8 mouse cellular contexts compared by ENCODE assay signal in genomic region chr1:93128710-93129349, GRCm38 (mm10). TPM values are rescaled to one million over a fixed set of nuclear protein-coding genes. Genes with fewer than 3 reads are reported as not detected.
A peak's percentile ranks its signal among the peaks of the same experiment; 100 is the strongest.
DNase-seq lines count a peak whose midpoint lies in the region; ATAC-seq and TF ChIP-seq lines count a peak whose summit lies in the region.

No protein-coding gene starts in this region.

- H3K4me1 ChIP-seq in cortical plate, adult 2 months (ENCODE audit: control insufficient read depth, insufficient read depth, low read length), result no peaks in the 10 kb centered on the region

- 0 out of 2 replicates have a peak, but pooled peaks have one; percentile 31 for ATAC-seq in megakaryocyte progenitor cell, adult 5-6 weeks (replicated peaks; ENCODE audit: poor library complexity)

- no peak overlapping the region for H3K4me3 ChIP-seq in cortical plate, adult 2 months (ENCODE audit: insufficient read depth, low read length)

- peak; percentile 94 for TF ChIP-seq CTCF in cortical plate, adult 2 months (IDR thresholded peaks at IDR 0.05; ENCODE audit: extremely low read depth, insufficient read depth, low read length)

- DNase-seq in gastrocnemius, adult 18-20 months (ENCODE audit: low spot score), result peak; percentile 38
- DNase-seq in gastrocnemius, adult 8-10 months (ENCODE audit: low spot score in 2 of 2), result no peak
- peak; percentile 26 for DNase-seq in WW6 (ENCODE audit: low read depth, low spot score)
- DNase-seq in heart, postnatal 4 days, result peak; percentile 79
- peak; percentile 71 to 89 for DNase-seq in layer of hippocampus, postnatal 25 days (ENCODE audit: extremely low spot score in 1 of 2, low spot score in 1 of 2)
- DNase-seq in urinary bladder, postnatal 36 days (ENCODE audit: low spot score in 2 of 2), result peak; percentile 44 to 52

- TF ChIP-seq POLR2A in cortical plate, adult 2 months (IDR thresholded peaks at IDR 0.05; ENCODE audit: extremely low read depth, insufficient read depth, low read length), result no peak

- no peak overlapping the region for H3K27ac ChIP-seq in cortical plate, adult 2 months (ENCODE audit: insufficient read depth, low read length)

RNA-seq across cellular contexts. Expression of gene Agxt, which starts 6.2 kb away (rescaled TPM):
- total RNA-seq in gastrocnemius, adult 18-20 months (2021), result not detected
- total RNA-seq in gastrocnemius, adult 8-10 months (2022), result not detected
- polyA plus RNA-seq in cortical plate, adult 2 months (2012; rRNA removed), result not detected in 2 replicates
- not detected for total RNA-seq in heart, postnatal 4 days (2021)
- not detected for total RNA-seq in layer of hippocampus, postnatal 25 days (2021)
- not detected in 2 replicates for total RNA-seq in megakaryocyte progenitor cell, adult 5-6 weeks (2015)
- not detected in 2 replicates for total RNA-seq in megakaryocyte progenitor cell, adult 5-6 weeks (2017)

RNA-seq across cellular contexts. Expression of gene Kif1a, which starts 27.1 kb away (rescaled TPM):
- total RNA-seq in gastrocnemius, adult 18-20 months (2021), result 1 to 10 TPM in 1 of 2 experiments, under 1 TPM in 1; 0.96 to 2.4 TPM
- 1 to 10 TPM in 2 of 4 experiments, under 1 TPM in 2; 0.63 to 2.3 (median 1.0) TPM for total RNA-seq in gastrocnemius, adult 8-10 months (2022)
- 349 and 356 TPM in 2 replicates for polyA plus RNA-seq in cortical plate, adult 2 months (2012; rRNA removed)
- total RNA-seq in heart, postnatal 4 days (2021), result 1 to 10 TPM; 6.2 to 7.5 TPM
- total RNA-seq in layer of hippocampus, postnatal 25 days (2021), result 100 to 1,000 TPM; 592 to 639 TPM
- total RNA-seq in megakaryocyte progenitor cell, adult 5-6 weeks (2015), result 0.05 TPM in 1 of 2 replicates, not detected in the other
- total RNA-seq in megakaryocyte progenitor cell, adult 5-6 weeks (2017), result not detected in 2 replicates

RNA-seq across cellular contexts. Expression of gene 2310007B03Rik, which starts 31.9 kb away (rescaled TPM):
- not detected for total RNA-seq in gastrocnemius, adult 18-20 months (2021)
- total RNA-seq in gastrocnemius, adult 8-10 months (2022), result not detected
- polyA plus RNA-seq in cortical plate, adult 2 months (2012; rRNA removed), result not detected in 2 replicates
- not detected for total RNA-seq in heart, postnatal 4 days (2021)
- total RNA-seq in layer of hippocampus, postnatal 25 days (2021), result not detected
- total RNA-seq in megakaryocyte progenitor cell, adult 5-6 weeks (2015), result not detected in 2 replicates
- total RNA-seq in megakaryocyte progenitor cell, adult 5-6 weeks (2017), result not detected in 2 replicates

RNA-seq across cellular contexts. Expression of gene Crocc2, which starts 39.7 kb away (rescaled TPM):
- total RNA-seq in gastrocnemius, adult 18-20 months (2021), result not detected
- total RNA-seq in gastrocnemius, adult 8-10 months (2022), result not detected
- 0.15 and 0.29 TPM in 2 replicates for polyA plus RNA-seq in cortical plate, adult 2 months (2012; rRNA removed)
- under 1 TPM; 0.45 to 0.48 TPM for total RNA-seq in heart, postnatal 4 days (2021)
- under 1 TPM; 0.17 to 0.35 TPM for total RNA-seq in layer of hippocampus, postnatal 25 days (2021)
- not detected in 2 replicates for total RNA-seq in megakaryocyte progenitor cell, adult 5-6 weeks (2015)
- not detected in 2 replicates for total RNA-seq in megakaryocyte progenitor cell, adult 5-6 weeks (2017)

Comparison
In these comparisons a context has a peak if more than half of its experiments do, and no peak if none do; other contexts are left out.
1. DNase-seq: peak in gastrocnemius, adult 18-20 months (single experiment), WW6 (single experiment), heart, postnatal 4 days (single experiment), layer of hippocampus, postnatal 25 days (2 of 2) and urinary bladder, postnatal 36 days (2 of 2); none in gastrocnemius, adult 8-10 months (0 of 2).
2. RNA of gene Kif1a, which starts 27.1 kb away (total RNA-seq): 592 to 639 TPM in layer of hippocampus, postnatal 25 days; 6.2 to 7.5 TPM in heart, postnatal 4 days, 0.96 to 2.4 TPM in gastrocnemius, adult 18-20 months, 0.63 to 2.3 TPM in gastrocnemius, adult 8-10 months and 0.05 TPM in megakaryocyte progenitor cell, adult 5-6 weeks; every median in the first group is over 10 times any median in the second.